Mouse (Mus musculus): ENCODE data around the gene Trp53bp1. TPM values are rescaled to one million over a fixed set of nuclear protein-coding genes. Genes with fewer than 3 reads are reported as not detected.

The Trp53bp1 gene
- polyA plus RNA-seq, 1 experiment from 2014 or later: 177 TPM

DNA sequence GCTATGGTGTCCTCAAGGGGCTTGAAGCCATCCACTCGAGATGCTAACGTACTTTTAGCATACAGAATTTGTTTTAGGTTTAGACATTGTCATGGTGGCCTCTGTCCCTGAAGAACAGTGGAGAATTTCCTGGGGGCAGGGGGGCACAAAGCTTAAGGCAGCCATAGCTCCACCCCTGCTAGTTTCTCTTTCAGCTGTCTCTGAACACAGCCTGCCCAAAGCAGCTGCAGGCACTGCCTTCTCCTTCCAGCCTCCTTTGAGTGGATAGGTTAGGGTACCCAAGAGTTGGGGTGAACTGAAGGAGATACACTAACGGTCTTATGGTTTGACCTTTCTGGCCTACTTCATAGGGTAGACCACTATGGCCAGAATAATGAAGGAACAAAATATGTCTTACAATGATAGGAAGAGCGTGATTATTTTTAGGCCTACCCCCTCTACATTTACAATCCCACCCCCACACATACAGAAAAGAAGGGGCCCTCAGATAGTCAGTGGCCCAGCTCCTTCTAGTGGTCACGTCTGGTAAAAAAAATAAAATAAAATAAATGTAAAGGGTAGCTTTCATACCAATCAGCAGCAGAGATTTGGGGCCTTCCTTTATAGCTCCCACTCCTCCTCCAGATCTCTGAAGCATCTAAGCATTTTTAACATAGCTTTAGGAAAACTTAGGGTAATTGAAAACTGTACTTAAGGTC, 21.3 kb upstream of the Trp53bp1 start:
- Histone ChIP-seq H3K9me3 (no peaks in the 10 kb centered on the region), H3K4me1 (peaks cover 61% of the 10 kb centered on the region), H3K27ac (no peak overlapping the region), H3K9ac (no peak overlapping the region), H3K4me3 (no peak overlapping the region), H3K27me3 (replicated peaks) (no peaks in the 10 kb centered on the region; the same call in 1 of the 2 replicates), H3K4me2 (replicated peaks) (no peak overlapping the region), H3K36me3 (no peaks in the 10 kb centered on the region)
- 73% methylated on average over 5 of the region's 5 CpGs for WGBS
- ATAC-seq (ENCODE audit: low FRiP score, low read depth): no peak

DNA sequence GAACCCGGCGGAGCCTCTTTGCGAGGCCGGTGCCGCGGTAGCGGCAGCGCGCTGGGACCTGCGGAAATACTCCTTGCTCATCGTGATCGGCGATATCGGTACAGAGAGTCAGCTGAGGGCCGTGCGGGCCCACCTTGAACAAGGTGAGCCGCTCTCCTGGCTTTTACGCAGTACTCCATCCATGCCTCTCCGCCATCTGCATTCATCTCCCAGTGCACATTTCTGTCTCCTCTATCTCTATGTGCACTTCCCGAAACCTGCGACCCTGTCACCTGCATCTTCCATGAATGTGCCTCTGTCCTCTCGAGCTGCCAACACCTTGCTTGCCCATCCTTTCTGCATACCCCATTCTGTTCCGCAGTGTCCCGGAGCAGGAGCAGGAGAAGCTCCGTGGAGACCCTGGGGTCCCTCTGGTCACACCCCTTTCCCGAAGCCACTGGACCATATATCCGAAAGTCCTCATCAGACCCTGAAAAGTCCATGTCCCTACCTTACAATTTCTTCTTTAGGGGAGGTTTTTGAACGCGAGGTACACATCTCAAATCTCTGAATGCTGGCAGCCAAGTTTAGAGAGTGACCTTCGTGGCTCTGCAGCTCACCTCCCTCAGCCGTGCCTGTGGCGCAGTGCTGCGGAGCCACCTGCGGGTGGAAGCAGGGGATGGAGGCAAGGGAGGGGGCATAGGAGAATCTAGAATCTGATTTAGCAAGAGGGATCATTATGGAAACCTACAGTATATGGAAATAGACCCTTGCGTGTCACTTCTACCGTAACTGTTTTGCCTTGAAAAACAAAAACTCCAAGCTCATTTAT, 18.7 kb upstream of the Trp53bp1 start:
- peaks cover 40% of the 10 kb centered on the region for H3K4me1 ChIP-seq
- H3K27me3 ChIP-seq (replicated peaks): no peaks in the 10 kb centered on the region; the same call in 1 of the 2 replicates
- H3K9ac ChIP-seq: peak overlapping the region; percentile 58; the same call in 1 of the 2 replicates
- H3K36me3 ChIP-seq: no peaks in the 10 kb centered on the region
- H3K4me3 ChIP-seq: peak overlapping the region; percentile 58
- no peak overlapping the region for H3K27ac ChIP-seq
- no peaks in the 10 kb centered on the region for H3K9me3 ChIP-seq
- peak overlapping the region; percentile 86 for H3K4me2 ChIP-seq (replicated peaks)
- WGBS: 3% methylated on average over 36 of the region's 36 CpGs
- ATAC-seq (ENCODE audit: low FRiP score, low read depth): peak; percentile 45; the same call in 1 of the 2 replicates

DNA sequence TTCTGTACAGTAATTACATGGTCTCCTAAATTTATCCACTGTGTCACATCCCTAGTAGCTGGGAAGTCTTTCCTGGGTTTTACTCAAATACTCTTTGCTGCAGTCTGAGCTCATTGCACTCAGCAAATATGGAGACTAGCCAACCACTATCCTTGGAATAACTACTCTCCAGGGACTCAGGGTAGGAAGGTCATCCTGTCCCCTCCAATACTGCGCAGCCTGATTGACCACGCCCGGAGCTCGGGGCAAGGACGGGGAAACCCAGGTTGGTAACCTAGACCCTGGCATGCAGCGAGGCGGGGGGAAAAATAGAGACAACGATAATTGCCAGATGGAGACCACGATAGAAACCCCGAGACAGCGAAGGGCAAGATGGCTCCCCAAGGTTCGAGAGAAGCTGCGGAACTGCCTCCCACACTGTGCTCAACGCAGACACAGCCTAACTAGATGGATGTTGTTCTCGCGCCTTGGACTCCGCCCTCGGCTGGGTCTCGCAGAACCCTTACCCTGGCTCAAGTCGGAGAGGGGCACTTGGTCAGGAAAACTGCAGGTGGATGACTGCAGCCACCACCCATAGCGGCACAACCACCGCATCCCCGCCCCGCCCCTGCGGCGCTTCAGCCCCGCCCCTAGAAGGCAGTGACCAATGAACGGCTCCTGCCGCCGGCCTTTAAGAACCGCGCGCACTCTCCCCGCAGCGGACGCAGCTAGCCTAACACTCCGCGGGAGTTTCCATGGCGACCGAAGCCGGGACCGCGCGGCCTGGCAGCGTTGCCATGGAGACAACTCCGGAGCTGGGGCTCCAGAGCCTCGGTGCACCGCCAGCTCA, 17.9 kb upstream of the Trp53bp1 start, which contains the start of gene Map1a:
Map1a (plus strand) TSS at position 700 of the 829 bp plus-strand sequence.
- Histone ChIP-seq H3K4me2 (replicated peaks) (peak within 1 kb of the TSS; percentile 86), H3K9me3 (no peaks in the 10 kb centered on the region), H3K36me3 (no peaks in the 10 kb centered on the region), H3K27ac (0 out of 2 replicates have a peak within 1 kb of the TSS, but pooled peaks have one; percentile 12), H3K4me1 (peaks cover 32% of the 10 kb centered on the region), H3K4me3 (peak within 1 kb of the TSS; percentile 58), H3K27me3 (replicated peaks) (no peaks in the 10 kb centered on the region; the same call in 1 of the 2 replicates), H3K9ac (peak within 1 kb of the TSS; percentile 58)
- peak; percentile 97 for ATAC-seq (ENCODE audit: low FRiP score, low read depth)
- WGBS: 1% methylated on average over 48 of the region's 48 CpGs

DNA sequence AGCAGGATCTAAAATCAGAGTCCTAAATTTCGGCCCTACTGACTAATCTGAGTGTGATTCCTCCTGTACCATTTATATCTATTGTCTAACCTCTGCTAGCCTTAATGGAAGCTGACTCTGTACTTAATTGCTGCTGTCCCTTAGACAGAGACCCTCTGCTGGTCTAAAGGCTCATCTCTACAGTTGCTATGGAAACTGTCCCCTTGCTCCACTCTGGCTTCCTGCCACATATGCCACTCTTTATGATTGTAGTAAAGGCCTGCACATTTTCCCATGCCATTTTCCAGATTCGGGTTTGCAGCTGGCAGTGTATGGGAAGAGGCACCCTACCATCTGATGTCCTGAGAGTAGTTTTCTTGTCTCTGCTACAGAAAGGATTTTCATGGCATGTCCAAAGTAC, 16.6 kb upstream of the Trp53bp1 start:
- no peaks in the 10 kb centered on the region for H3K36me3 ChIP-seq
- no peak overlapping the region for H3K9ac ChIP-seq
- H3K4me1 ChIP-seq: peaks cover 27% of the 10 kb centered on the region
- H3K4me3 ChIP-seq: no peak overlapping the region
- WGBS: 51% methylated on average over 2 of the region's 2 CpGs
- H3K9me3 ChIP-seq: no peaks in the 10 kb centered on the region
- H3K27ac ChIP-seq: no peak overlapping the region
- ATAC-seq (ENCODE audit: low FRiP score, low read depth): no peak
- no peaks in the 10 kb centered on the region; the same call in 1 of the 2 replicates for H3K27me3 ChIP-seq (replicated peaks)
- H3K4me2 ChIP-seq (replicated peaks): peak overlapping the region; percentile 12; the same call in 1 of the 2 replicates

DNA sequence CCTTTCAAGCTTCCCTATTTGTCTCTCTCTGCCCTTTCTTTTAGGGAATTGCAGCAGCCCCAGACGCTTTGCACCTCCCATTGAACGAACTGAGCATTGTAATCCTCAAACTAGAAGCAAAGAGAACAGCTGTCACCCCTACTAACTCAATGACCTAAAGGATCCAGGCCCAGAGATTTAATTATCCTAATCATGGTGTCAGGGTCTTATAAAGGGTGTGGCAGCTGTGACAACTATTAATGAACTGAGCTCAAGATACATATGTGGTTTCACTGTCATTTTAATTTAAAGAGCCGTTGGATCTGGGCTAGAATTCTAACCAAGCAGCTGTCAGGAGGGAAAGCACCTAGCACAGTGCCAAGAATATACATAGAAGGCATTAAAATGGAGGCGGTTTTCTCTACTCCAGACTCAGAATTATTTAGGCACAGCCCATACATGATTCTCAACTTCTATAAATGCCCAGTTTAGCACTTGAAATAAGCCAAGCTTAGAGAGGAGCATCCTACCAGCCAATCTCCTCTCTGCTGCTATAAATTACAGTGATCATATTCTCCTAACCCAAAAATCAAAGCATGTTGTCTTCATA, 815 bp upstream of the Trp53bp1 start:
- Histone ChIP-seq H3K9ac (peak overlapping the region; percentile 36; the same call in 1 of the 2 replicates), H3K27me3 (replicated peaks) (no peaks in the 10 kb centered on the region), H3K4me3 (peak overlapping the region; percentile 94), H3K27ac (peak overlapping the region; percentile 51), H3K36me3 (peaks cover 20% of the 10 kb centered on the region), H3K4me1 (peaks cover 30% of the 10 kb centered on the region), H3K9me3 (no peaks in the 10 kb centered on the region), H3K4me2 (replicated peaks) (peak overlapping the region; percentile 64)
- WGBS: 15% methylated on average over 4 of the region's 4 CpGs
- peak; percentile 27 for ATAC-seq (ENCODE audit: low FRiP score, low read depth)

GRCm38 (mm10) chr2:121270521-121271235, 529 bp downstream of the Trp53bp1 start:
- WGBS: 1% methylated on average over 35 of the region's 35 CpGs
- Histone ChIP-seq H3K4me3 (peak overlapping the region; percentile 94), H3K27ac (peak overlapping the region; percentile 97), H3K36me3 (peaks cover 20% of the 10 kb centered on the region), H3K9ac (peak overlapping the region; percentile 84), H3K9me3 (no peaks in the 10 kb centered on the region), H3K4me2 (replicated peaks) (peak overlapping the region; percentile 64), H3K27me3 (replicated peaks) (no peaks in the 10 kb centered on the region), H3K4me1 (peaks cover 30% of the 10 kb centered on the region)
- peak; percentile 85 for ATAC-seq (ENCODE audit: low FRiP score, low read depth)

GRCm38 (mm10) chr2:121268446-121268845, 2.8 kb downstream of the Trp53bp1 start:
- Histone ChIP-seq H3K9ac (no peak overlapping the region), H3K9me3 (no peaks in the 10 kb centered on the region), H3K4me2 (replicated peaks) (peak overlapping the region; percentile 64), H3K27me3 (replicated peaks) (no peaks in the 10 kb centered on the region), H3K27ac (no peak overlapping the region), H3K4me1 (peaks cover 30% of the 10 kb centered on the region), H3K36me3 (peaks cover 30% of the 10 kb centered on the region), H3K4me3 (no peak overlapping the region)
- WGBS: 69% methylated on average over 8 of the region's 8 CpGs
- ATAC-seq (ENCODE audit: low FRiP score, low read depth): no peak

- no peak overlapping the region for H3K27ac ChIP-seq
- WGBS: 88% methylated on average over 2 of the region's 2 CpGs
- H3K4me1 ChIP-seq: no peaks in the 10 kb centered on the region
- no peaks in the 10 kb centered on the region for H3K27me3 ChIP-seq (replicated peaks)
- no peak overlapping the region for H3K4me3 ChIP-seq
- no peak for ATAC-seq (ENCODE audit: low FRiP score, low read depth)
- H3K9me3 ChIP-seq: no peaks in the 10 kb centered on the region
- H3K36me3 ChIP-seq: peaks cover 92% of the 10 kb centered on the region
- H3K4me2 ChIP-seq (replicated peaks): no peak overlapping the region
- H3K9ac ChIP-seq: no peak overlapping the region
Measured at GRCm38 (mm10) chr2:121249758-121250157, 21.4 kb downstream of the Trp53bp1 start.

- WGBS: 89% methylated on average over 5 of the region's 5 CpGs
- no peak overlapping the region for H3K27ac ChIP-seq
Measured at GRCm38 (mm10) chr2:121244099-121244498, 27.1 kb downstream of the Trp53bp1 start.

GRCm38 (mm10) chr2:121239426-121239825, 31.8 kb downstream of the Trp53bp1 start:
- 92% methylated on average over 4 of the region's 4 CpGs for WGBS
- no peak overlapping the region for H3K4me3 ChIP-seq
- H3K27me3 ChIP-seq (replicated peaks): no peaks in the 10 kb centered on the region
- H3K9me3 ChIP-seq: no peaks in the 10 kb centered on the region
- no peak overlapping the region for H3K27ac ChIP-seq
- H3K9ac ChIP-seq: no peak overlapping the region
- no peak overlapping the region for H3K4me2 ChIP-seq (replicated peaks)
- H3K4me1 ChIP-seq: no peaks in the 10 kb centered on the region
- peaks cover 72% of the 10 kb centered on the region for H3K36me3 ChIP-seq
- ATAC-seq (ENCODE audit: low FRiP score, low read depth): no peak

More at GRCm38 (mm10) chr2:121244099-121244498, 27.1 kb downstream of the Trp53bp1 start:
- Histone ChIP-seq H3K4me1 (no peaks in the 10 kb centered on the region), H3K4me3 (no peak overlapping the region), H3K9ac (no peak overlapping the region), H3K9me3 (no peaks in the 10 kb centered on the region), H3K4me2 (replicated peaks) (no peak overlapping the region), H3K27me3 (replicated peaks) (no peaks in the 10 kb centered on the region), H3K36me3 (peaks cover 77% of the 10 kb centered on the region)
- no peak for ATAC-seq (ENCODE audit: low FRiP score, low read depth)
